Mouse (Mus musculus) liver, embryonic 15.5 days (tissue): ENCODE results near the gene Zfp503. TPM values are rescaled to one million over a fixed set of nuclear protein-coding genes. Genes with fewer than 3 reads are reported as not detected.

Experiments
- ATAC-seq: fragments of 200-750 bp; cut with Nextera tagmentation; 2 replicates; pipeline ENCODE4 v1.8.0; 2017; ENCODE audit warnings: moderate number of reproducible peaks, mild to moderate bottlenecking, moderate library complexity; ENCODE audit not compliant: insufficient read depth
- H3K27ac ChIP-seq: fragments of 300-500 bp; sonication (generic); replicated peaks from 2 replicates; pipeline ENCODE4 v1.5.1; 2015; ENCODE audit warnings: mild to moderate bottlenecking, inconsistent platforms
- H3K27me3 ChIP-seq: fragments of 300-500 bp; sonication (generic); 2 replicates; pipeline ENCODE4 v1.6.1; 2015; ENCODE audit warnings: mild to moderate bottlenecking, inconsistent platforms
- H3K36me3 ChIP-seq: fragments of 300-500 bp; sonication (generic); replicated peaks from 2 replicates; pipeline ENCODE4 v1.6.1; 2015; ENCODE audit warnings: moderate library complexity, mild to moderate bottlenecking, inconsistent platforms
- H3K4me1 ChIP-seq: fragments of 300-500 bp; sonication (generic); replicated peaks from 2 replicates; pipeline ENCODE4 v1.6.1; 2015; ENCODE audit warnings: inconsistent platforms
- H3K4me2 ChIP-seq: fragments of 300-500 bp; sonication (generic); 2 replicates; pipeline ENCODE4 v1.6.1; 2015; ENCODE audit warnings: moderate library complexity, mild to moderate bottlenecking, inconsistent platforms
- H3K4me3 ChIP-seq: fragments of 300-500 bp; sonication (generic); replicated peaks from 2 replicates; pipeline ENCODE4 v1.5.1; 2015; ENCODE audit warnings: mild to moderate bottlenecking, inconsistent platforms
- H3K9ac ChIP-seq: fragments of 300-500 bp; sonication (generic); 2 replicates; pipeline ENCODE4 v1.6.1; 2015; ENCODE audit warnings: moderate library complexity, mild to moderate bottlenecking, inconsistent platforms
- H3K9me3 ChIP-seq: fragments of 300-500 bp; sonication (generic); replicated peaks from 2 replicates; pipeline ENCODE4 v1.6.1; 2016; ENCODE audit warnings: inconsistent platforms
- WGBS: fragments of 180-500 bp; shearing (Covaris S2); methylation state at CpG from one replicate; pipeline ENCODE4 v1.1.7; 2015; ENCODE audit warnings: mixed read lengths; ENCODE audit not compliant: insufficient replicate concordance; 5-methylcytosine and 5-hydroxymethylcytosine counted together
- microRNA-seq: library from miRNA; unstranded; fragments of <30 nt; microRNA quantifications from one replicate; pipeline ENCODE4, GENCODE M21; 2016
- polyA plus RNA-seq: library from polyadenylated mRNA; unstranded; fragments of >200 nt; fragmentation: Nextera tagmentation; extraction: Ambion mirVana; gene quantifications from 2 replicates; pipeline ENCODE4 v1.2.1, GENCODE M21; 2015

Gene Zfp503
- polyA plus RNA-seq, 1 experiment from 2014 or later, result 0.74 TPM

GRCm38 (mm10) chr14:21959243-21959642 lies 30.2 kb downstream of the Zfp503 start:
- Histone ChIP-seq H3K4me2 (no peak overlapping the region), H3K27me3 (no peaks in the 10 kb centered on the region), H3K4me3 (no peak overlapping the region), H3K27ac (no peak overlapping the region), H3K9ac (no peak overlapping the region), H3K9me3 (no peaks in the 10 kb centered on the region), H3K4me1 (no peaks in the 10 kb centered on the region), H3K36me3 (no peaks in the 10 kb centered on the region)
- no peak for ATAC-seq
- 62% methylated on average over 8 of the region's 8 CpGs for WGBS

DNA sequence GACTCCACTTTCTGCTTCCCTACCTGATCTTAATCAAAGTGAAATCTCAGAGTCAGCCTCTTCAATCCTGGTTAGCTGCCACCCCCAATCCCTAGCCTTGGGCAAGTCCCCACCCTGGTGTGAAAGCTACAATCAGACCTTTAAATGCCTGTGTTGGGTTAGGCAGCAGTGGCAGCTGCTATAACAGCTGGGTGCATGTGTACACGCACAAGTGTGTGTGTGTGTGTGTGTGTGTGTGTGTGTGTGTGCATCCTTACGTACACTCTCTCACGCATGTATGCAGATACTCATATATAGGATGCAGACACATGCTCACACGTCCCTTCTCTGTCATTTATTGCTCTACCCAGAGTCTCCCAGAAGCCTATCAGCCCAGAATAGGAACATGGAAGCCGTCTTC lies 30.8 kb downstream of the Zfp503 start:
- H3K27me3 ChIP-seq, result no peaks in the 10 kb centered on the region
- H3K4me3 ChIP-seq, result no peak overlapping the region
- ATAC-seq, result no peak
- H3K36me3 ChIP-seq, result no peaks in the 10 kb centered on the region
- WGBS, result 66% methylated on average over 5 of the region's 5 CpGs
- no peak overlapping the region for H3K27ac ChIP-seq
- no peak overlapping the region for H3K4me2 ChIP-seq
- no peaks in the 10 kb centered on the region for H3K4me1 ChIP-seq
- H3K9me3 ChIP-seq, result no peaks in the 10 kb centered on the region
- H3K9ac ChIP-seq, result no peak overlapping the region

GRCm38 (mm10) chr14:21952541-21952940 lies 36.9 kb downstream of the Zfp503 start:
- H3K4me1 ChIP-seq, result no peaks in the 10 kb centered on the region
- H3K9me3 ChIP-seq, result no peaks in the 10 kb centered on the region
- no peak overlapping the region for H3K4me3 ChIP-seq
- no peaks in the 10 kb centered on the region for H3K36me3 ChIP-seq
- H3K9ac ChIP-seq, result no peak overlapping the region
- WGBS, result 59% methylated on average over 7 of the region's 7 CpGs
- no peaks in the 10 kb centered on the region for H3K27me3 ChIP-seq
- ATAC-seq, result no peak
- no peak overlapping the region for H3K27ac ChIP-seq
- no peak overlapping the region for H3K4me2 ChIP-seq

GRCm38 (mm10) chr14:21951896-21952523 lies 37.4 kb downstream of the Zfp503 start:
- H3K27me3 ChIP-seq, result no peaks in the 10 kb centered on the region
- H3K4me2 ChIP-seq, result no peak overlapping the region
- no peak overlapping the region for H3K4me3 ChIP-seq
- no peaks in the 10 kb centered on the region for H3K36me3 ChIP-seq
- 70% methylated on average over 10 of the region's 10 CpGs for WGBS
- no peak for ATAC-seq
- no peak overlapping the region for H3K9ac ChIP-seq
- H3K4me1 ChIP-seq, result no peaks in the 10 kb centered on the region
- no peaks in the 10 kb centered on the region for H3K9me3 ChIP-seq
- no peak overlapping the region for H3K27ac ChIP-seq

DNA sequence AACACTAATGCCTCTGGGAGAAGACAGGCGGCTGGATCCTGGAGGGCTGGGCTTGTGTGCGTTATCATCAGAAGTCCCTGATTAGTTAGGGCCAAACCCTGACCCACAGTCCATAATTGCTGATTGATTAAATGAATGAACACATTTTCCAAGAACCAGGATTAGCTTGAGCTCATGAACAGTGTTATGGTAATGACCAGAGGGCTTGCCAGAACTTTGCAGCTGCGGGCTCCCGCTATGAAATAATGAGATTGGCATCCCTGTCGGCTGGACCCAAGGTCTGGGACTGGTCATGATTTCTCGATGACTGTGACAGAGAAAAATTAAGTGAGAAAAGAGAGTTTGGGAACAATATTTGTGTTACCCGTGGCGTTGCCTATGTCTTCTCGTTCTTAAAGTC lies 44.5 kb downstream of the Zfp503 start:
- Histone ChIP-seq H3K36me3 (no peaks in the 10 kb centered on the region), H3K4me3 (no peak overlapping the region), H3K4me1 (no peaks in the 10 kb centered on the region), H3K4me2 (no peak overlapping the region), H3K9me3 (no peaks in the 10 kb centered on the region), H3K27me3 (no peaks in the 10 kb centered on the region), H3K9ac (no peak overlapping the region), H3K27ac (no peak overlapping the region)
- no peak for ATAC-seq
- WGBS, result 73% methylated on average over 9 of the region's 9 CpGs

GRCm38 (mm10) chr14:21941581-21941980 lies 47.8 kb downstream of the Zfp503 start:
- Histone ChIP-seq H3K36me3 (no peaks in the 10 kb centered on the region), H3K4me3 (no peak overlapping the region), H3K4me2 (no peak overlapping the region), H3K4me1 (no peaks in the 10 kb centered on the region), H3K9ac (no peak overlapping the region), H3K27me3 (no peaks in the 10 kb centered on the region), H3K27ac (no peak overlapping the region), H3K9me3 (no peaks in the 10 kb centered on the region)
- 17% methylated on average over 2 of the region's 2 CpGs for WGBS
- ATAC-seq, result no peak

DNA sequence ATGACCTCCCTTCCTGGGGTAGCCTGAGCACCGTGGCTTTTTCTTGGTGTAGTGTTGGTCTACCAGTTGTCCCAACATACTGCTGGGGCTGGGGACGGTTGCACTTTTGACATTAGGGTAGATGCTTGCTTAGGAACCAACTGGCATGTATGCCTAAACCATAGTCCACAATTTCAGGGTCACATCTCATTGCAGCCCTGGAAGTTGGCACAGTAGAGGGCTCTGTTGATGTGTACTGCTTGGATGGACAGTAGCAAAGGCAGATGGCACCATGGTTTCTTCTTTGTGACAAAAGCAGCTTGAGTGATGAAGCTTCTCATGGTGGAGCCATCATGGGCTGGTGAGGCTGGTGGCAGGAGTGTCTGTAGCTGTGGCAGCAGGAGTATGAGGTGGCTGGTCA lies 52.3 kb downstream of the Zfp503 start:
- no peak overlapping the region for H3K4me2 ChIP-seq
- no peaks in the 10 kb centered on the region for H3K36me3 ChIP-seq
- H3K27me3 ChIP-seq, result no peaks in the 10 kb centered on the region
- H3K9me3 ChIP-seq, result no peaks in the 10 kb centered on the region
- no peak overlapping the region for H3K9ac ChIP-seq
- no peak for ATAC-seq
- H3K4me3 ChIP-seq, result no peak overlapping the region
- H3K27ac ChIP-seq, result no peak overlapping the region
- WGBS, result 63% methylated on average over 2 of the region's 2 CpGs
- no peaks in the 10 kb centered on the region for H3K4me1 ChIP-seq

GRCm38 (mm10) chr14:21936102-21936630 lies 53.2 kb downstream of the Zfp503 start:
- Histone ChIP-seq H3K9ac (no peak overlapping the region), H3K4me1 (no peaks in the 10 kb centered on the region), H3K27ac (no peak overlapping the region), H3K4me3 (no peak overlapping the region), H3K4me2 (no peak overlapping the region), H3K9me3 (no peaks in the 10 kb centered on the region), H3K36me3 (no peaks in the 10 kb centered on the region), H3K27me3 (no peaks in the 10 kb centered on the region)
- no peak for ATAC-seq
- 56% methylated on average over 6 of the region's 6 CpGs for WGBS

Small RNAs within 50 kb of the gene (microRNA-seq; reads per million reads assigned to microRNA genes)
- gene Gm27532, result not detected

Other genes starting within 250 kb of the Zfp503 start
- gene Samd8, start 239.1 kb downstream of the Zfp503 start, polyA plus RNA-seq, result 2.8 and 3.3 TPM in 2 replicates
- gene Dusp13, start 238.4 kb downstream of the Zfp503 start, polyA plus RNA-seq, result 0.16 and 0.18 TPM in 2 replicates
- 110 and 121 TPM in 2 replicates for gene Vdac2, start 164.4 kb downstream of the Zfp503 start, polyA plus RNA-seq
- gene Comtd1, start 140.6 kb downstream of the Zfp503 start, polyA plus RNA-seq, result 19.5 and 20.1 TPM in 2 replicates
- gene Lrmda, start 30.1 kb upstream of the Zfp503 start, polyA plus RNA-seq, result 0.13 and 0.28 TPM in 2 replicates